Mouse (Mus musculus) limb, embryonic 14.5 days (tissue): ENCODE measurements around the gene Casc3. TPM values are rescaled to one million over a fixed set of nuclear protein-coding genes. Genes with fewer than 3 reads are reported as not detected.
"Not testable (repeated sequence)": the region's sequence is repeated elsewhere in the genome, so short reads cannot be mapped to it uniquely, and the experiment has no call there.

Source experiments
- ATAC-seq: fragments of 200-750 bp; cut with Nextera tagmentation; 2 replicates; pipeline ENCODE4 v1.8.0; 2017; ENCODE audit warnings: low read depth, moderate number of reproducible peaks, moderate TSS enrichment; ENCODE audit not compliant: low FRiP score
- DNase-seq: peaks from one replicate; pipeline ENCODE4 v3.0.0-alpha.2; 2015; ENCODE audit warnings: low spot score
- H3K27ac ChIP-seq: fragments of 300-500 bp; sonication (generic); replicated peaks from 2 replicates; pipeline ENCODE4 v1.5.1; 2014; ENCODE audit warnings: low read depth, mild to moderate bottlenecking, low read length, moderate library complexity, mixed read lengths
- H3K27me3 ChIP-seq: fragments of 300-500 bp; sonication (generic); 2 replicates; pipeline ENCODE4 v1.6.1; 2014; ENCODE audit warnings: low read length, mixed read lengths; ENCODE audit not compliant: control insufficient read depth, insufficient read depth
- H3K36me3 ChIP-seq: fragments of 300-500 bp; sonication (generic); 2 replicates; pipeline ENCODE4 v1.6.1; 2014; ENCODE audit warnings: mild to moderate bottlenecking, low read length, moderate library complexity, mixed read lengths; ENCODE audit not compliant: control insufficient read depth, insufficient read depth
- H3K4me1 ChIP-seq: fragments of 300-500 bp; sonication (generic); 2 replicates; pipeline ENCODE4 v1.6.1; 2014; ENCODE audit warnings: antibody characterized with exemption, low read length, mixed read lengths; ENCODE audit not compliant: control insufficient read depth, insufficient read depth
- H3K4me2 ChIP-seq: fragments of 300-500 bp; sonication (generic); replicated peaks from 2 replicates; pipeline ENCODE4 v1.6.1; 2014; ENCODE audit warnings: low read depth, mild to moderate bottlenecking, low read length, moderate library complexity; ENCODE audit not compliant: severe bottlenecking
- H3K4me3 ChIP-seq: fragments of 300-500 bp; sonication (generic); replicated peaks from 2 replicates; pipeline ENCODE4 v1.5.1; 2014; ENCODE audit warnings: low read length
- H3K9ac ChIP-seq: fragments of 300-500 bp; sonication (generic); 2 replicates; pipeline ENCODE4 v1.6.1; 2014; ENCODE audit warnings: mild to moderate bottlenecking, low read depth, low read length, moderate library complexity; ENCODE audit not compliant: severe bottlenecking
- H3K9me3 ChIP-seq: fragments of 300-500 bp; sonication (generic); 2 replicates; pipeline ENCODE4 v1.6.1; 2016; ENCODE audit warnings: low read length; ENCODE audit not compliant: control insufficient read depth
- POLR2A ChIP-seq: fragments of 200-500 bp; IDR thresholded peaks from 2 replicates; pipeline ENCODE4 v1.8.0; 2012; ENCODE audit warnings: inconsistent platforms, mild to moderate bottlenecking, moderate library complexity, borderline replicate concordance; ENCODE audit not compliant: insufficient read depth, insufficient read length; ENCODE audit errors: extremely low read depth
- WGBS: fragments of 180-500 bp; shearing (Covaris S2); extraction: QIAGEN DNeasy Blood & Tissue Kit; methylation state at CpG from one replicate; pipeline ENCODE4 v1.1.7; 2014; 5-methylcytosine and 5-hydroxymethylcytosine counted together
- polyA plus RNA-seq, 2 experiments: library from polyadenylated mRNA; depleted of rRNA in 1 of 2; stranded (reverse) in 1 of 2; unstranded in 1 of 2; fragments of >200 nt; fragmentation: Nextera tagmentation in 1 of 2; extraction: Ambion mirVana in 1 of 2; gene quantifications; 2 replicates each; pipeline versions ENCODE4 v1.2.1 to v1.2.3; 2012 to 2014

The Casc3 gene
- polyA plus RNA-seq, 2 experiments, result 34.1 to 52.4 TPM

DNA sequence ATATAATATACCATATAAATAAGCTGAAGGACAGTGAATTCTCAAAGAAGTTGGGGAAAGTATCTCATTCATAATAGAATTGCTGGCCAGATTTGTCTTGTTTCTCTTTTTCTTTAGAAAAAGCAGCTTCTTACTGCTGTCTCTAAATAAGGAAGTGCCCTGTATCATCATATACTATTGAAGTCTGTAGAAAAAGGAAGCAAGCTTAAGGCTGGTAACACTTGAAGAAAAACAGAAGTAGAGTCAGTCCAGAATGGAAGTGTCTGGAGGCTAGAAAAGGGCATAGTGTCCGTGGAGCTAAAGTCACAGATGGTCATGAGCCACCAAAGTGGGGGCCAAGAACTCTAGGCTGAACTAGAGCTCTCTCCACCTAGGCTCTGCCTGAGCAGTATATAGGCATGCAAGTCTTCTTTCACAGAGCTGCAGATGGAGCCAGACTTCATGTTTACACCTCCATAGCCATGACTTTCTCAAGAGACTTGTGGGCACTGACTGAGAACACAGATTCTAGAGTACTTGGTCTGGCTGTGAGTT, 12.1 kb downstream of the Casc3 start:
- no peak for ATAC-seq
- Histone ChIP-seq H3K4me3 (no peak overlapping the region), H3K9ac (no peak overlapping the region), H3K4me2 (no peak overlapping the region), H3K27ac (no peak overlapping the region), H3K9me3 (no peaks in the 10 kb centered on the region), H3K36me3 (peaks cover 85% of the 10 kb centered on the region), H3K27me3 (no peaks in the 10 kb centered on the region), H3K4me1 (no peaks in the 10 kb centered on the region)
- 96% methylated on average over 1 of the region's 1 CpGs for WGBS
- DNase-seq, result no peak
- TF ChIP-seq POLR2A, result no peak

DNA sequence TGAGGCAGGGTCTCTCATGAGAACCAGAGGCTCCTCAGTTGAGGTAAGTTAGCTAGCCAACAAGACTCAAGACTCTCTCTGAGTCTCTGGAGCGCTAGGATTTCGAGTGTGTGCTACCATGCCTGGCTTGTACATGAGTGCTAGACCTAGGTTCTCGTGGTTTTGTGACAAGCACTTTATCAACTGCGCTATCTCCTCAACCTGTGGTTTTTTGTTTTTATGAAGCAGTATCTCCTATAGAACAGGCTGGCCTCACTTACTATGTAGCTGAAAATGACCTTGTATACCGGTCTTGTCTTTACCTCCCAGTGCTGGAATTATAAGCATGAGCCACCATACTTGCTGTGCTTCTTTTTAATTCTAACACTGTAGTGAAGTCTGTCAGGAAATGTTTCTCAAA, 16.3 kb downstream of the Casc3 start:
- no peak for ATAC-seq

DNA sequence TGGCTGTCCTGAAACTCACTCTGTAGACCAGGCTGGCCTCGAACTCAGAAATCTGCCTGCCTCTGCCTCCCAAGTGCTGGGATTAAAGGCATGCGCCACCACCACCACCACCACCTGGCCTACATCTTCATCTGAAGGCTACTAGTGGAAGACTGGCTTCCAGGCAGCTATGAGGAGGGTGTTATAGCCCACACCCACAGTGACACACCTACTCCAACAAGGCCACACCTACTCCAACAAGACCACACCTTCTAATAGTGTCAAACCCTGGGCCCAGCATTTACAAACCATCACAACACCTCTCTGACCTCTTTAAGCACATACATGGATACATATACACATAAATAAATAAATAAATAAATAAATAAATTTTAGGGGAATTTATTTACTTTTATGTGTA, 21.4 kb downstream of the Casc3 start:
- H3K36me3 ChIP-seq, result peaks cover 95% of the 10 kb centered on the region
- 100% methylated on average over 2 of the region's 2 CpGs for WGBS
- not testable (repeated sequence) for H3K4me2 ChIP-seq

More for the DNA sequence above, 16.3 kb downstream of the Casc3 start:
- no peak overlapping the region for H3K4me2 ChIP-seq
- no peak overlapping the region for H3K4me3 ChIP-seq
- DNase-seq, result no peak
- no peak overlapping the region for H3K9ac ChIP-seq
- 95% methylated on average over 5 of the region's 5 CpGs for WGBS
- no peaks in the 10 kb centered on the region for H3K9me3 ChIP-seq
- no peak overlapping the region for H3K27ac ChIP-seq
- no peaks in the 10 kb centered on the region for H3K27me3 ChIP-seq
- no peaks in the 10 kb centered on the region for H3K4me1 ChIP-seq
- TF ChIP-seq POLR2A, result no peak
- peaks cover 95% of the 10 kb centered on the region for H3K36me3 ChIP-seq

DNA sequence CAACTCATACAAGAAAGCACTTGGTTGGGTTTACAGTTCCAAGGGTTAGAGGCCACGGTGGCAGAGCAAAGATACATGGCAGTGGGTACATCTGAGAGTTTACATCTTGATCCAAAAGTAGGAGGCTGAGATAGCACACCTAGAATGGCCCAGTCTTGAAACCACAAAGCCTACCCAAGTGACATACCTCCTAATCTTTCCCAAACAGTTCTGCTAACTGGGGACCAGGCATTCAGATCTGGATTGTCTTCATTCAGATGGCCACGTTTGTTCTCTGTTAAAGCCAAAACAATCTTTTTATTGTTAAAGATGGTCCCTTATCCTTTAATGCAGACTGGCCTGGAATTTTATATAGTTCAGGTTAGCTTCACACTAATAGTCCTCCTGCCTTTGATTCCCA, 23.2 kb downstream of the Casc3 start:
- no peak overlapping the region for H3K9ac ChIP-seq
- peaks cover 95% of the 10 kb centered on the region for H3K36me3 ChIP-seq
- TF ChIP-seq POLR2A, result no peak
- H3K4me1 ChIP-seq, result no peaks in the 10 kb centered on the region
- no peak overlapping the region for H3K27ac ChIP-seq
- H3K4me2 ChIP-seq, result no peak overlapping the region
- no peaks in the 10 kb centered on the region for H3K27me3 ChIP-seq
- DNase-seq, result no peak
- no peaks in the 10 kb centered on the region for H3K9me3 ChIP-seq
- no peak overlapping the region for H3K4me3 ChIP-seq
- 89% methylated on average over 2 of the region's 2 CpGs for WGBS
- no peak for ATAC-seq

More for the DNA sequence above, 21.4 kb downstream of the Casc3 start:
- H3K9ac ChIP-seq, H3K9me3 ChIP-seq, H3K4me3 ChIP-seq, ATAC-seq, DNase-seq, H3K27ac ChIP-seq, H3K4me1 ChIP-seq, H3K27me3 ChIP-seq: not testable (repeated sequence)

DNA sequence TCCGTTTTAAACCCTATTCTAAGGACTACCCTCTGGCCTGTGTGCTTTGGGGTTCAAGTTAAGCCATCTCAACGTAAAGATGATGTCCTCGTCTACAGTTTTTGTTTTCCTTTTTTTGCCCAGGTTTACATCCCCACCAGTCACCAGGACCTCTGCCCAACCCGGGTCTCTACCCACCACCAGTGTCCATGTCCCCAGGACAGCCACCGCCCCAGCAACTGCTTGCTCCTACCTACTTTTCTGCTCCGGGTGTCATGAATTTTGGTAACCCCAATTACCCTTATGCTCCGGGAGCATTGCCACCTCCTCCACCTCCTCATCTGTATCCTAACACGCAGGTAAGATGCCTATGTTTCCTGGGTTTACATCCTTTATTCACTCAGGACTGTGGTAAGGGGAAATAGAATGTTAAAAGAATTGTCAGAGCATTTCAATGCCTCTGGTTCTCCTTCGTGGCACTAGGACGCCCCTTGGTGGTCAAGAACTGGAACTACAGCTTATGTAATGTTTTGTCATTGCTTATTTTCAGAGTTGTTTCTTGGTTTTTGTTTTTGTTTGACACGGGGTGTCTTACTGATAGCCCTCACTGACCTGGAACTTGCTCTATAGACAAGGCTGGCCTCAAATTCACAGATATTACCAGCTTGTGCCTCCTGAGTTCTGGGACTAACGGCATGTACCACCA, 24.5 kb downstream of the Casc3 start:
- Histone ChIP-seq H3K27ac (no peak overlapping the region), H3K4me3 (no peak overlapping the region), H3K9me3 (no peaks in the 10 kb centered on the region), H3K9ac (no peak overlapping the region), H3K4me1 (no peaks in the 10 kb centered on the region), H3K27me3 (no peaks in the 10 kb centered on the region), H3K4me2 (no peak overlapping the region), H3K36me3 (peaks cover 96% of the 10 kb centered on the region)
- WGBS, result 69% methylated on average over 12 of the region's 12 CpGs
- DNase-seq, result no peak
- no peak for TF ChIP-seq POLR2A
- ATAC-seq, result no peak
